ENCODE assay signal across 13 mouse cellular contexts in the genomic region with DNA sequence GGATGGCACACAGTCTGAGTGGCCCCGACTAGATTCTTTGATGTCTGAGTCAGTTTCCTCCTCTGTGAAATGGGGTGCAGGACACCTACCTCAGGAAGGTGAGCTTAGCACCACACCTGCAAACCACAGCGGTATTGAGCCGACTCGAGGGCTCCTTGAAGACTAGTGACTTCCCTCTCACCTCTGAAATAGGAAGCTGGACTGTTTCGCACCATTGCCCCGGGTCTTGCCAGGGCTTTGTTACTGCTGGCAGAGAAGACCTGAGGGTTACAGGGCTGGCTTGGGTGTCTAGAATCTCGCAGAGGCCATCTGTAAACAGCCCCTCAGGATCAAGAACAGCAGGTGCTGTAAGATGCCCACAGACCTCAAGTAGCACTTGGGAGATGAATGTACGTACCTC. TPM values are rescaled to one million over a fixed set of nuclear protein-coding genes. Genes with fewer than 3 reads are reported as not detected.
DNase-seq lines count a peak whose midpoint lies in the region; ATAC-seq and TF ChIP-seq lines count a peak whose summit lies in the region.
"Had no signal": no experiment of that assay in that cellular context is flagged by ENCODE, and none has a peak within 500 bp of the region (broad histone marks: within the 10 kb centered on the region; RNA-seq: fewer than 3 reads in every experiment).

No protein-coding gene starts in this region.

- no peak for TF ChIP-seq EP300 in stomach, postnatal 0 days (optimal IDR thresholded peaks at IDR 0.05)

- H3K4me3 ChIP-seq in heart, embryonic 13.5 days, result peak overlapping the region; percentile 65
- H3K4me3 ChIP-seq in stomach, postnatal 0 days (ENCODE audit: low read depth, low read length), result no peak overlapping the region
- no peak overlapping the region for H3K4me3 ChIP-seq in layer of hippocampus, adult 2 months

- no peaks in the 10 kb centered on the region for H3K36me3 ChIP-seq in heart, embryonic 13.5 days
- no peaks in the 10 kb centered on the region; the same call in 1 of the 2 replicates for H3K36me3 ChIP-seq in stomach, postnatal 0 days (ENCODE audit: control insufficient read depth, insufficient read depth, low read length)
- H3K36me3 ChIP-seq: embryonic facial prominence, embryonic 12.5 days had no signal

- DNase-seq in cerebellum, adult 9-11 months, result peak; percentile 60
- DNase-seq in cerebellum, postnatal 4 days (ENCODE audit: low spot score in 2 of 2), result no peak
- DNase-seq in heart, postnatal 36 days, result no peak
- DNase-seq in urinary bladder, postnatal 25 days (ENCODE audit: low spot score), result peak; percentile 12
- DNase-seq in urinary bladder, postnatal 14 days (ENCODE audit: low spot score), result no peak
- DNase-seq in stomach, postnatal 0 days (ENCODE audit: low spot score), result no peak
- DNase-seq in layer of hippocampus, adult 2 months (ENCODE audit: low spot score in 2 of 2), result no peak
- DNase-seq: thymus, postnatal 36 days had no signal

- TF ChIP-seq CTCF in stomach, postnatal 0 days (IDR thresholded peaks at IDR 0.05; ENCODE audit: low read depth), result no peak
- TF ChIP-seq CTCF in layer of hippocampus, adult 2 months (conservative IDR thresholded peaks at IDR 0.05), result no peak

- intact Hi-C loops in heart, postnatal 36 days (cut with DNase I), result no loop called here

- no peak overlapping the region for H3K27ac ChIP-seq in heart, embryonic 13.5 days (replicated peaks)
- H3K27ac ChIP-seq in stomach, postnatal 0 days (replicated peaks), result no peak overlapping the region
- H3K27ac ChIP-seq in layer of hippocampus, adult 2 months, result no peak overlapping the region
- H3K27ac ChIP-seq: embryonic facial prominence, embryonic 12.5 days; liver, embryonic 15.5 days had no signal

- peaks cover 28% of the 10 kb centered on the region for H3K27me3 ChIP-seq in heart, embryonic 13.5 days (replicated peaks)
- H3K27me3 ChIP-seq in stomach, postnatal 0 days (ENCODE audit: control insufficient read depth, insufficient read depth, low read length), result no peaks in the 10 kb centered on the region

- peaks cover 84% of the 10 kb centered on the region for H3K4me1 ChIP-seq in heart, embryonic 13.5 days
- H3K4me1 ChIP-seq in stomach, postnatal 0 days (replicated peaks; ENCODE audit: control insufficient read depth, insufficient read depth), result peaks cover 5% of the 10 kb centered on the region

- peak overlapping the region; percentile 2; the same call in 1 of the 2 replicates for H3K9ac ChIP-seq in heart, embryonic 13.5 days
- H3K9ac ChIP-seq in stomach, postnatal 0 days (ENCODE audit: low read length), result no peak overlapping the region

- WGBS in heart, embryonic 13.5 days, result 72% methylated on average over 8 of the region's 8 CpGs
- WGBS in stomach, postnatal 0 days, result 73% methylated on average over 8 of the region's 8 CpGs

- peak overlapping the region; percentile 93 for H3K4me2 ChIP-seq in heart, embryonic 13.5 days
- peak overlapping the region; percentile 85 for H3K4me2 ChIP-seq in stomach, postnatal 0 days (replicated peaks; ENCODE audit: low read depth)

- ATAC-seq in heart, embryonic 13.5 days (ENCODE audit: extremely low read depth, insufficient number of reproducible peaks, low FRiP score, low TSS enrichment), result no peak
- no peak for ATAC-seq in stomach, postnatal 0 days (ENCODE audit: low FRiP score, low TSS enrichment)
- ATAC-seq: activated CD4-positive, CD25-positive, alpha-beta regulatory T cell, adult 4 months; forebrain, embryonic 16.5 days had no signal

- no peaks in the 10 kb centered on the region for H3K9me3 ChIP-seq in heart, embryonic 13.5 days
- H3K9me3 ChIP-seq in stomach, postnatal 0 days (ENCODE audit: control insufficient read depth, low read length), result no peaks in the 10 kb centered on the region
- H3K9me3 ChIP-seq: embryonic facial prominence, embryonic 12.5 days; liver, embryonic 15.5 days had no signal

RNA-seq across cellular contexts. Expression of gene Plcd3, which starts 1.1 kb away (rescaled TPM):
- polyA plus RNA-seq in heart, embryonic 13.5 days (2015; fragmentation: Nextera tagmentation; extraction: Ambion mirVana), result 7.8 and 8.7 TPM in 2 replicates
- 10 to 100 TPM; 16.1 to 18.3 TPM for total RNA-seq in heart, postnatal 36 days (2021)
- polyA plus RNA-seq in stomach, postnatal 0 days (2015; fragmentation: Nextera tagmentation; extraction: Ambion mirVana), result 4.2 and 5.0 TPM in 2 replicates
- 10 to 100 TPM in 1 of 2 experiments, 1 to 10 TPM in 1; 9.3 to 10.2 TPM for total RNA-seq in layer of hippocampus, adult 2 months (2021)

RNA-seq across cellular contexts. Expression of gene Acbd4, which starts 1.1 kb away (rescaled TPM):
- polyA plus RNA-seq in heart, embryonic 13.5 days (2015; fragmentation: Nextera tagmentation; extraction: Ambion mirVana), result 12.0 and 14.3 TPM in 2 replicates
- 10 to 100 TPM; 37.4 to 41.4 TPM for total RNA-seq in heart, postnatal 36 days (2021)
- polyA plus RNA-seq in stomach, postnatal 0 days (2015; fragmentation: Nextera tagmentation; extraction: Ambion mirVana), result 28.6 and 36.7 TPM in 2 replicates
- total RNA-seq in layer of hippocampus, adult 2 months (2021), result 10 to 100 TPM; 87.1 to 91.0 TPM

RNA-seq across cellular contexts. Expression of gene Hexim1, which starts 15.7 kb away (rescaled TPM):
- polyA plus RNA-seq in heart, embryonic 13.5 days (2015; fragmentation: Nextera tagmentation; extraction: Ambion mirVana), result 2.8 and 3.0 TPM in 2 replicates
- 10 to 100 TPM; 18.0 to 20.5 TPM for total RNA-seq in heart, postnatal 36 days (2021)
- 3.8 and 4.1 TPM in 2 replicates for polyA plus RNA-seq in stomach, postnatal 0 days (2015; fragmentation: Nextera tagmentation; extraction: Ambion mirVana)
- total RNA-seq in layer of hippocampus, adult 2 months (2021), result 10 to 100 TPM; 48.5 to 50.8 TPM

RNA-seq across cellular contexts. Expression of gene Hexim2, which starts 31.9 kb away (rescaled TPM):
- polyA plus RNA-seq in heart, embryonic 13.5 days (2015; fragmentation: Nextera tagmentation; extraction: Ambion mirVana), result 5.7 and 6.2 TPM in 2 replicates
- 1 to 10 TPM; 2.0 to 2.1 TPM for total RNA-seq in heart, postnatal 36 days (2021)
- 3.7 and 4.4 TPM in 2 replicates for polyA plus RNA-seq in stomach, postnatal 0 days (2015; fragmentation: Nextera tagmentation; extraction: Ambion mirVana)
- total RNA-seq in layer of hippocampus, adult 2 months (2021), result 10 to 100 TPM in 1 of 2 experiments, 1 to 10 TPM in 1; 9.7 to 16.0 TPM

Comparison
In these comparisons a context has a peak if more than half of its experiments do, and no peak if none do; other contexts are left out.
1. DNase-seq: peak in cerebellum, adult 9-11 months (single experiment) and urinary bladder, postnatal 25 days (single experiment); none in cerebellum, postnatal 4 days (0 of 2), heart, postnatal 36 days (0 of 2), urinary bladder, postnatal 14 days (single experiment), stomach, postnatal 0 days (single experiment) and layer of hippocampus, adult 2 months (0 of 2).